Mouse (Mus musculus): ENCODE measurements at regions not wholly inside any gene's neighbourhood (a gene's known extent, or its start where the extent isn't known, plus 50 kb on each side); places are given as distances from the start of the nearest gene placed in this dataset.
A peak's percentile ranks its signal among the peaks of the same experiment; 100 is the strongest.

GRCm38 (mm10) chr10:99644981-99645380, 114.5 kb downstream of the Csl start:
- DNase-seq = no peak
- no peak for TF ChIP-seq POLR2A (IDR thresholded peaks at IDR 0.05; ENCODE audit: insufficient read depth, low read depth, low read length)
- TF ChIP-seq CTCF (IDR thresholded peaks at IDR 0.05) = peak; percentile 68
- TF ChIP-seq EP300 (IDR thresholded peaks at IDR 0.05; ENCODE audit: insufficient read depth, low read depth, low read length) = no peak
- no peak overlapping the region for H3K27ac ChIP-seq

DNA sequence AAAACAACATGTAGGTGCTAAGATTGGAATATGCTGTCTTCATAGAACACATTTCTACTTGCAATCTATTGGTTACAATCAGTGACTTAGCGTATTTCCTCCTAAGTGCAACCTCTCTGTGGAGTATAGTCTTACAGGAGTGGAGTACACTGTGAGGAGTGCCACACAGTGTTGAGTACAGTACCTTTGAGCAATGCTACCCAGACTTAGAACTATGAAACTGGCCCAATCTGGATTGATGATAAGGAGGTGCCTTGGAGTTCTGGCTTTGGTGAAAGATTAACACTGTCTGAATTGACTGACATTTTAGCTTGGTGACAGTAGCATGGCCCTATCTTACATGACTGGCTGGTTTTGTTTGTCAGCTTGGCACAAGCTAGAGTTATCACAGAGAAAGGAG, 107.4 kb downstream of the Csl start:
- no peak for DNase-seq
- H3K9ac ChIP-seq (ENCODE audit: low read depth, low read length) = no peak overlapping the region
- H3K4me1 ChIP-seq (ENCODE audit: control insufficient read depth, insufficient read depth, low read length) = no peaks in the 10 kb centered on the region
- H3K27me3 ChIP-seq (ENCODE audit: control insufficient read depth, insufficient read depth, low read length) = no peaks in the 10 kb centered on the region
- no peak overlapping the region for H3K4me3 ChIP-seq
- no peak overlapping the region for H3K27ac ChIP-seq
- intact Hi-C loops (cut with DNase I) = no loop called here
- WGBS = 96% methylated on average over 1 of the region's 1 CpGs
- no peaks in the 10 kb centered on the region for H3K36me3 ChIP-seq (ENCODE audit: control insufficient read depth, insufficient read depth, low read length)
- no peaks in the 10 kb centered on the region for H3K79me2 ChIP-seq (replicated peaks; ENCODE audit: control insufficient read depth, insufficient read depth, low read length)
- TF ChIP-seq EP300 (IDR thresholded peaks at IDR 0.05; ENCODE audit: insufficient read depth, low read depth, low read length) (no peak), POLR2A (IDR thresholded peaks at IDR 0.05; ENCODE audit: insufficient read depth, low read depth, low read length) (no peak), CTCF (IDR thresholded peaks at IDR 0.05) (no peak)

More at GRCm38 (mm10) chr10:99644981-99645380, 114.5 kb downstream of the Csl start:
- Histone ChIP-seq H3K36me3 (ENCODE audit: control insufficient read depth, insufficient read depth, low read length) (no peaks in the 10 kb centered on the region; the same call in 1 of the 2 replicates), H3K4me3 (no peak overlapping the region), H3K79me2 (replicated peaks; ENCODE audit: control insufficient read depth, insufficient read depth, low read length) (no peaks in the 10 kb centered on the region), H3K27me3 (ENCODE audit: control insufficient read depth, insufficient read depth, low read length) (no peaks in the 10 kb centered on the region), H3K4me1 (ENCODE audit: control insufficient read depth, insufficient read depth, low read length) (no peaks in the 10 kb centered on the region; the same call in 1 of the 2 replicates), H3K9ac (ENCODE audit: low read depth, low read length) (no peak overlapping the region)
- 59% methylated on average over 2 of the region's 2 CpGs for WGBS
- intact Hi-C loops (cut with DNase I) = loop anchor here (5.0 to 10.0 kb wide), 3 partner anchors 110 to 507 kb away; partner anchors contain the start of gene Csl

DNA sequence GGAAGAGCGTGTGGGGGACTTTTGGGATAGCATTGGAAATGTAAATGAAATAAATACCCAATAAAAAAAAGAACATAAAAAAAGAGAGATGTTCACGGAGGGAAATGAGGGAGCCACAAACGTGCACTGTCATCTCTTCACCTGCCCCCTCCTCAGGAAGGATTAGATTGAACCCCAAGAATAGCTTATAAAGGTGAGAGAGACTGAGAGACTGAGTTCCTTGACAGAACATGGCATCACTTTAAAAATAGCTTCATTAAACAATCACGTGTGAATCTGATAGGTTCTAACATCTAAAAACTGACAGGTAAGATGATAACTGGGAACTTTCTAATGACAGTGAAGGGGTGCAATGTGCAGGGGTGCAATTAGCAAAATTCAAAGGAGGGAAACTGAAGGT, 105.2 kb downstream of the Csl start:
- Histone ChIP-seq H3K4me1 (ENCODE audit: control insufficient read depth, insufficient read depth, low read length) (no peaks in the 10 kb centered on the region), H3K4me3 (no peak overlapping the region), H3K27ac (no peak overlapping the region), H3K9ac (ENCODE audit: low read depth, low read length) (no peak overlapping the region), H3K27me3 (ENCODE audit: control insufficient read depth, insufficient read depth, low read length) (no peaks in the 10 kb centered on the region), H3K79me2 (replicated peaks; ENCODE audit: control insufficient read depth, insufficient read depth, low read length) (no peaks in the 10 kb centered on the region), H3K36me3 (ENCODE audit: control insufficient read depth, insufficient read depth, low read length) (no peaks in the 10 kb centered on the region)
- DNase-seq = no peak
- TF ChIP-seq POLR2A (IDR thresholded peaks at IDR 0.05; ENCODE audit: insufficient read depth, low read depth, low read length) (no peak), CTCF (IDR thresholded peaks at IDR 0.05) (no peak), EP300 (IDR thresholded peaks at IDR 0.05; ENCODE audit: insufficient read depth, low read depth, low read length) (no peak)
- intact Hi-C loops (cut with DNase I) = no loop called here
- 90% methylated on average over 4 of the region's 4 CpGs for WGBS

GRCm38 (mm10) chr10:99676557-99677098, 82.8 kb downstream of the Csl start:
- Histone ChIP-seq H3K4me1 (ENCODE audit: control insufficient read depth, insufficient read depth, low read length) (peaks cover 2% of the 10 kb centered on the region), H3K27ac (peak overlapping the region; percentile 55), H3K36me3 (ENCODE audit: control insufficient read depth, insufficient read depth, low read length) (peaks cover 8% of the 10 kb centered on the region), H3K9ac (ENCODE audit: low read depth, low read length) (no peak overlapping the region), H3K79me2 (replicated peaks; ENCODE audit: control insufficient read depth, insufficient read depth, low read length) (no peaks in the 10 kb centered on the region), H3K4me3 (no peak overlapping the region), H3K27me3 (ENCODE audit: control insufficient read depth, insufficient read depth, low read length) (no peaks in the 10 kb centered on the region)
- WGBS = 17% methylated on average over 3 of the region's 3 CpGs
- intact Hi-C loops (cut with DNase I) = loop anchor here (5.0 kb wide), 1 partner anchor 481 kb away; no protein-coding TSS in a partner anchor
- TF ChIP-seq CTCF (IDR thresholded peaks at IDR 0.05) (no peak), EP300 (IDR thresholded peaks at IDR 0.05; ENCODE audit: insufficient read depth, low read depth, low read length) (no peak), POLR2A (IDR thresholded peaks at IDR 0.05; ENCODE audit: insufficient read depth, low read depth, low read length) (no peak)
- peak in 1 of 2 experiments; percentile 4 for DNase-seq

- Histone ChIP-seq H3K79me2 (replicated peaks; ENCODE audit: control insufficient read depth, insufficient read depth, low read length) (no peaks in the 10 kb centered on the region), H3K4me1 (ENCODE audit: control insufficient read depth, insufficient read depth, low read length) (peaks cover 2% of the 10 kb centered on the region), H3K27me3 (ENCODE audit: control insufficient read depth, insufficient read depth, low read length) (no peaks in the 10 kb centered on the region), H3K36me3 (ENCODE audit: control insufficient read depth, insufficient read depth, low read length) (peaks cover 8% of the 10 kb centered on the region), H3K9ac (ENCODE audit: low read depth, low read length) (no peak overlapping the region), H3K27ac (no peak overlapping the region), H3K4me3 (no peak overlapping the region)
- intact Hi-C loops (cut with DNase I) = loop anchor here (5.0 kb wide), 1 partner anchor 479 kb away; no protein-coding TSS in a partner anchor
- 95% methylated on average over 9 of the region's 9 CpGs for WGBS
- TF ChIP-seq POLR2A (IDR thresholded peaks at IDR 0.05; ENCODE audit: insufficient read depth, low read depth, low read length) = no peak
- no peak for TF ChIP-seq CTCF (IDR thresholded peaks at IDR 0.05)
- no peak for TF ChIP-seq EP300 (IDR thresholded peaks at IDR 0.05; ENCODE audit: insufficient read depth, low read depth, low read length)
- no peak for DNase-seq
Observed at GRCm38 (mm10) chr10:99678096-99678495, 81.4 kb downstream of the Csl start.

DNA sequence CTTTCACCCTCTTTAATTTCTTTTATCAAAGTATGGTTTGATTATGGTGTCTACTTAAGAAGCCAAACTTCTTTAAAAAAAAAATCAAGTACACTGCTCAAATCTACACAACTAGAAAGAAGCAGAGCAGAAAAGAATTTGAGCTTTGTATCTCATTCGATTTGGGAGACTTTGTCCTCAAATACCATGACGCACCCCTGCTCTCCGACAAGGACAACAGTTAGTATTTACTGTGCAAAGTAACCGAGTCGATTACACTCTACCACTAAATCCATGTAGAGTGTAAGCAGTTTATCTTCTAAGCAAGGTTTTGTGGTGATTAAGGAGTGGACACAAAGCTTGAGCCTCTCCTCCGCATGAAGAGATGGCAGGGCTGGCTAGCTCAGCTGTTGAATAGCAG, 79.6 kb downstream of the Csl start:
- peaks cover 2% of the 10 kb centered on the region for H3K4me1 ChIP-seq (ENCODE audit: control insufficient read depth, insufficient read depth, low read length)
- no peak overlapping the region for H3K4me3 ChIP-seq
- TF ChIP-seq EP300 (IDR thresholded peaks at IDR 0.05; ENCODE audit: insufficient read depth, low read depth, low read length) (no peak), CTCF (IDR thresholded peaks at IDR 0.05) (no peak), POLR2A (IDR thresholded peaks at IDR 0.05; ENCODE audit: insufficient read depth, low read depth, low read length) (no peak)
- no peaks in the 10 kb centered on the region for H3K27me3 ChIP-seq (ENCODE audit: control insufficient read depth, insufficient read depth, low read length)
- H3K79me2 ChIP-seq (replicated peaks; ENCODE audit: control insufficient read depth, insufficient read depth, low read length) = no peaks in the 10 kb centered on the region
- no peak overlapping the region for H3K27ac ChIP-seq
- 85% methylated on average over 6 of the region's 6 CpGs for WGBS
- H3K36me3 ChIP-seq (ENCODE audit: control insufficient read depth, insufficient read depth, low read length) = peaks cover 8% of the 10 kb centered on the region
- intact Hi-C loops (cut with DNase I) = loop anchor here (5.0 to 10.0 kb wide), 2 partner anchors 65 to 477 kb away; no protein-coding TSS in a partner anchor
- no peak overlapping the region for H3K9ac ChIP-seq (ENCODE audit: low read depth, low read length)
- no peak for DNase-seq
